Mouse (Mus musculus) heart, postnatal 0 days (tissue): ENCODE data around the gene Sspo.

Source experiments
- CTCF ChIP-seq: IDR thresholded peaks from 2 replicates; pipeline ENCODE4 v1.5.1; 2016; ENCODE audit warnings: antibody characterized with exemption, control low read depth, low read depth
- EP300 ChIP-seq: IDR thresholded peaks from 2 replicates; pipeline ENCODE4 v1.6.1; 2016; ENCODE audit warnings: antibody characterized with exemption, low read depth

DNA sequence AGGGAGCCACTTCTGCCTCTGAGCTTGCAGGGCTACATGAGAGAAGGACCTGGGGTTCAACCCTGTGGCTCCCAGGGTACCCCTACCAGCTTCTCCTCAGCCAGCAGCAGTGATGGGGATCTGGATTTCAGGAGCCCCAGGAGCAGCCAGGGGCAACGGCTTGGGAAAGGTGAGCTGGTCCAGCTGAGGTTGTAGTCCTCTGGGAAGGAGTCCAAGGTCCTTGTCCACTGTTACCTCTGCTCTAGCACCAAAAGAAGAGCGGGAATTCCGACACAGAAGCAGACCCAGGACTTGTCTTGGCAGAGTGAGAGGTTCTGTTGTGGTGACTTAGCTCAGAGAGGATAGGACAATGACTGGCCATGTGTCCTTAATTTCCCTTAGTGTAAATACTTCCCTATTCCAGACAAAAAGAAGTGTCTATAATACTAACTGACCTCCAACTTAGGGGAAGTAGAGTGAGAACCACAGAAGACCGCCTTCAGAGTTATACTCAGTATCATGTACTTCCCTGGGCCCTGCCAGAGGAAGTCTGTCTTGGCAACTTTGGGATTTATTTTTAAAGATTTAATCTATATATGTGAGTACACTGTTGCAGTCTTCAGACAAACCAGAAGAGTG, 38.2 kb upstream of the Sspo start:
- no peak for TF ChIP-seq CTCF
- no peak for TF ChIP-seq EP300
